Mouse (Mus musculus) gastrocnemius, postnatal 25 days (tissue): ENCODE results near the gene Ntrk2. TPM values are rescaled to one million over a fixed set of nuclear protein-coding genes. Genes with fewer than 3 reads are reported as not detected.
"Not testable (repeated sequence)": the region's sequence is repeated elsewhere in the genome, so short reads cannot be mapped to it uniquely, and the experiment has no call there.

ENCODE experiments used
- DNase-seq: peaks from one replicate; pipeline ENCODE4 v3.0.0; 2022
- total RNA-seq, 2 experiments: library from RNA; stranded (reverse); gene quantifications; 1 replicate in 1 of 2; 2 replicates in 1 of 2; pipeline ENCODE4 v1.2.3; 2021

Gene Ntrk2
- total RNA-seq, 2 experiments from 2014 or later, result 3.3 to 9.0 TPM

- no peak for DNase-seq
These were observed 234.8 kb downstream of the Ntrk2 start for GRCm38 (mm10) chr13:59041013-59041764.

- no peak for DNase-seq
These were observed 245.8 kb downstream of the Ntrk2 start for GRCm38 (mm10) chr13:59052188-59052587.

- not testable (repeated sequence) for DNase-seq
These were observed 248.0 kb downstream of the Ntrk2 start for GRCm38 (mm10) chr13:59054331-59054730.

GRCm38 (mm10) chr13:59056859-59057258 is 250.5 kb downstream of the Ntrk2 start:
- DNase-seq, result peak; percentile 20

GRCm38 (mm10) chr13:59057886-59058285 is 251.5 kb downstream of the Ntrk2 start:
- no peak for DNase-seq

- DNase-seq, result no peak
These were observed 252.7 kb downstream of the Ntrk2 start for GRCm38 (mm10) chr13:59059118-59059517.

- DNase-seq, result no peak
These were observed 259.3 kb downstream of the Ntrk2 start for GRCm38 (mm10) chr13:59065677-59066076.

- peak; percentile 75 for DNase-seq
These were observed 267.4 kb downstream of the Ntrk2 start for GRCm38 (mm10) chr13:59073635-59074256.

GRCm38 (mm10) chr13:59076489-59076888 is 270.1 kb downstream of the Ntrk2 start:
- no peak for DNase-seq

- no peak for DNase-seq
These were observed 273.5 kb downstream of the Ntrk2 start for GRCm38 (mm10) chr13:59079761-59080461.

GRCm38 (mm10) chr13:59080468-59080867 is 274.1 kb downstream of the Ntrk2 start:
- DNase-seq, result no peak

- no peak for DNase-seq
These were observed 282.6 kb downstream of the Ntrk2 start for GRCm38 (mm10) chr13:59089016-59089415.

GRCm38 (mm10) chr13:59091138-59091971 is 285.0 kb downstream of the Ntrk2 start:
- no peak for DNase-seq

- DNase-seq, result no peak
These were observed 285.9 kb downstream of the Ntrk2 start for GRCm38 (mm10) chr13:59092045-59092857.

- DNase-seq, result no peak
These were observed 286.4 kb downstream of the Ntrk2 start for GRCm38 (mm10) chr13:59092858-59093154.

GRCm38 (mm10) chr13:59094722-59095121 is 288.4 kb downstream of the Ntrk2 start:
- DNase-seq, result no peak

- DNase-seq, result no peak
These were observed 289.5 kb downstream of the Ntrk2 start for GRCm38 (mm10) chr13:59095811-59096391.

GRCm38 (mm10) chr13:59100086-59100485 is 293.7 kb downstream of the Ntrk2 start:
- DNase-seq, result no peak

GRCm38 (mm10) chr13:59107791-59108190 is 301.4 kb downstream of the Ntrk2 start:
- not testable (repeated sequence) for DNase-seq

GRCm38 (mm10) chr13:59110107-59110506 is 303.7 kb downstream of the Ntrk2 start:
- DNase-seq, result no peak

GRCm38 (mm10) chr13:59114684-59115083 is 308.3 kb downstream of the Ntrk2 start:
- no peak for DNase-seq
